Mouse (Mus musculus) gastrocnemius, adult 2 months (tissue): ENCODE measurements around the gene Arrdc1. TPM values are rescaled to one million over a fixed set of nuclear protein-coding genes. Genes with fewer than 3 reads are reported as not detected.
"Not testable (repeated sequence)": the region's sequence is repeated elsewhere in the genome, so short reads cannot be mapped to it uniquely, and the experiment has no call there.

Experiments used
- DNase-seq: peaks from one replicate; pipeline ENCODE4 v3.0.0; 2022
- H3K27ac ChIP-seq: fragments of 200-600 bp; 2 replicates; pipeline ENCODE4 v1.8.1; 2022; ENCODE audit warnings: mild to moderate bottlenecking
- H3K4me3 ChIP-seq: fragments of 200-600 bp; 2 replicates; pipeline ENCODE4 v1.8.1; 2022; ENCODE audit warnings: mild to moderate bottlenecking, moderate library complexity
- CTCF ChIP-seq: fragments of 200-600 bp; IDR thresholded peaks from 2 replicates; pipeline ENCODE4 v1.8.1; 2022; ENCODE audit warnings: antibody characterized with exemption, mild to moderate bottlenecking, moderate library complexity
- intact Hi-C: fragments of 180-260 bp; cut with DNase I; formaldehyde crosslinking; loops from one replicate; pipeline ENCODE4 v1.15.1; 2025
- long read RNA-seq, 2 experiments: library from polyadenylated mRNA; stranded (forward); transcript quantifications; one replicate each; pipeline ENCODE4 v2.0.0; 2021
- total RNA-seq, 2 experiments: library from RNA; stranded (reverse); gene quantifications; 2 replicates each; pipeline ENCODE4 v1.2.3; 2021

Arrdc1 gene
- 1 to 10 TPM; 1.9 to 2.8 TPM for total RNA-seq
- long read RNA-seq, experiment 1, partial matches to known transcripts = 1 of 3 reads
- long read RNA-seq, experiment 1, other reads (novel, unspliced or antisense) = 1 of 3 reads
- long read RNA-seq, experiment 2, partial matches to known transcripts = 0 of 2 reads
- long read RNA-seq, experiment 2, other reads (novel, unspliced or antisense) = 1 of 2 reads

DNA sequence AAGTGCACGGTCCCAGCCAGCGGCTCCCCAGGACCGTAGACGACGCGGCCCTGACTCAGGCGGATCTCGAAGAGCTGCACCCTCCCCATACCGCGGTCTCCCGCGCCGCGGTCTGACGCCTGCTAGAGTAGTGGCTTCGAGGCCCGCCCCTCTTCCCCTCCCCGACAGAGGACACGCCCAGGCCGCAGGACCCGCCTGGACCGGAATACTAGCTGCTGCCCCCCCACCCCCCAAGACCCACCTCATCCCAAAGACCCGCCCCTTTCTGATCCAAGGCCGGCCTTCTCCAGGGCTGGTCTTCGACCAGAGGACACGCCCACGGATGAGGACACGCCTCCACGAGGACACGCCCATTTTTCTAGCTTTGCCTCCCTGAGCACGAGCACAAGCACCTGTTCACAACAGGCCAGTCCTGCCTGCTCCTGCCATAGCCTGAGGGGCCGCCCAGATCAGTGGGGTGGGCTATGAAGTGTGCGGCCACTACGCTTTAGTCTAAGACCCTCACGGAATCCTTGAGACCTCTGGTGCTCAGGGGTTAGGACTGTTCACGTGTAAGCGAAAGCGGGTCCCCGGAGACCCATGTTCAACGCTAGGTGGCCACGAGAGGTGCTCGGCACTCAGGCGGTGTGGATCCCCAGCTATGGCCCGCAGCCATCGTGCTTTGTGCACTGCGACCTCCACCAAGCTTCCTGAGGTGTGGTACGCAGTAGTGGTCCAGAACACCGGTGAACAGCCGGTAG, at the start of gene Arrdc1:
Gene Arrdc1, minus strand, starts transcription at position 196 of the 740 bp plus-strand sequence.
- H3K4me3 ChIP-seq = peak within 1 kb of the TSS; percentile 97
- peak; percentile 93 for DNase-seq
- intact Hi-C loops = no loop called here
- TF ChIP-seq CTCF = peak; percentile 53
- peak within 1 kb of the TSS; percentile 88 for H3K27ac ChIP-seq

DNA sequence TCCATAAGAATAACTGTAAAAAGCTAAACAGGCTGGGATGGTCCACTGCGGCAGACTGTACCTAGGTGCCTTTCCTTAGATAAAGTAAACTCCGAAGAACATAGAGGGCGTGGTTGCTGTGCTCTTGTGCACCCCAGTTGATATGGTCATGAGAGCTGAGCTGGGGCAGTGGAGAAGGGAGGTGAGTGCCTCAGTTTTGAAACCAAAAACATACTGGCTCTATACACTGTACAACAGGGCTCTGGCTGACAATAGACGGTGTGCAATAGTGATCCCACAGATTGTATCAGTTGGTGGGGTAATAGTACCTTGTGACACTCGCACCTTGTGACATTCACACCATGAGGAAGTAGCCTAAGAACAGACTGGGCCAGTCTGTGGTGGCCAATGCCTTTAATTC, 41.9 kb upstream of the Arrdc1 start:
- no peak for TF ChIP-seq CTCF
- Histone ChIP-seq H3K4me3 (peak overlapping the region; percentile 93), H3K27ac (peak overlapping the region; percentile 97)
- DNase-seq = no peak
- intact Hi-C loops = no loop called here

DNA sequence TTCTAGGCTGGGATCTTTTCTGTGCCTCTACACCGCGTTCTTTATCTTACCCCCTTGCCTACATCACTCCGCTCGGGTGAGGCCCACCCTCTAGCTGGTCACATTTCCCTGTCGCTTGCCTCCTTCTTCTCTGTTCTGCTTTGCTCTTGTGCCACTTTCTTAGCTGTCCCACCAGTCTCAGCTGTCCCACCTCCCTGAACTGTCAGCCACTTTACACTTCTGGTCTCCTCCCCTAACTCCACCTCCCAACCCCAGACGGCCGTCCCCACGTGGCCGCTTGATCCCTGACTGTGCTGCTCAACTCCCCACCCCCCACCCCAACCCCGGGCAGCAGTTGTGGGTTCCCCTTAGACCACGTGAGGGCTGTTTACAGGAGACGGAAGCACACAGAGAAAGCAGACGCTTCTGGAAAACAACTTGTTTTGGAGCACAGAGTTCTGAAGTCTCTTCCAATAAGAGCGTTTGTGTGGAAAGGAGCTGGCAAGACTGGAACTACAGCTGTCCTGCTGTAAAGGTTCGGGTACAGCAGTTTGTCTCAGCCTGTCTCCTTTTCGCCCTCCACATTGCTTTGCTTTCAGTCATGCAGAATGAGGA, 40.7 kb upstream of the Arrdc1 start, which contains the start of gene Pnpla7:
Gene Pnpla7, plus strand, starts transcription at position 330 of the 594 bp plus-strand sequence.
- no peak for TF ChIP-seq CTCF
- intact Hi-C loops = no loop called here
- Histone ChIP-seq H3K4me3 (peak within 1 kb of the TSS; percentile 93), H3K27ac (peak within 1 kb of the TSS; percentile 97)
- peak; percentile 91 for DNase-seq

DNA sequence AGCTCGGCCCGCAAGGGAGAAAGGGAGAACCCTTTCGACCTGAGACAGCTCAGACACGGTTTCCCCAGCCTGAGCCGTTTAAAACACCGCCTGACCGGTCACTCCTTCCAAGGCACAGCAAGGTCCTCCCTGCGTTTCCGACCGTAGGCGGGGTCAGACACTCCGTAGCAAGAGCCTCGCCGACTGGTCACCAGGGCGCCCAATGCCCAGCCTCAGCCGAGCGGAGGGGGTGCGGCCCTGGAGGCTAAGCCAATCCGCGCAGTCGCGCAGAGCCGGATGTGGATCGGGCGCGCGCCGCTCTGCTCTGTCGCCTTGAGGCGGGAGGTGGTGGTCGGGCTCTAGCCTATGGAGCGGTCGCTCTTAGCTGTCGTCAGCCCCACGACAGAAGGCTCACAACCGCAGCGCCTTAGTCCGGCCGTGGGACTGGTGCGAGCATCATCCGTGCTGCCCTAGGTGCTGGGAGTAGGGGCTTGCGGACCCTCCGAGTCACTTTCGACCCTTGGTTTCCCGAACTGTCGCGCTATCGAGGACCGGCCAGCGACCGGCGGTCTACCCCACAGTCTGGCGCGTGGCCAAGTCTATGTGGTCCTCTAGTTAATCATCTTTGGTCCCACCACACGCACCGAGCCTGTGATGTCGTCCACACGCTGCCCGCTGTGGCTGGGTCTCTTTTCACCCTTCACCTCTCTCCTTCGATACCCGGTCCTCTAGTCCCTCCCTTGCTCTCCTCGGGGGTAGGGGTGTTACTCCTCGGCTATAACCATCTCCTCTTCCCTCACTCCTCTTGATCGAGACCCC, 40.1 kb upstream of the Arrdc1 start, which contains the start of gene Mrpl41:
Gene Mrpl41, minus strand, starts transcription at position 193 of the 798 bp plus-strand sequence.
- H3K27ac ChIP-seq = peak within 1 kb of the TSS; percentile 97
- DNase-seq = peak; percentile 99
- TF ChIP-seq CTCF = no peak
- H3K4me3 ChIP-seq = peak within 1 kb of the TSS; percentile 93
- intact Hi-C loops = no loop called here

DNA sequence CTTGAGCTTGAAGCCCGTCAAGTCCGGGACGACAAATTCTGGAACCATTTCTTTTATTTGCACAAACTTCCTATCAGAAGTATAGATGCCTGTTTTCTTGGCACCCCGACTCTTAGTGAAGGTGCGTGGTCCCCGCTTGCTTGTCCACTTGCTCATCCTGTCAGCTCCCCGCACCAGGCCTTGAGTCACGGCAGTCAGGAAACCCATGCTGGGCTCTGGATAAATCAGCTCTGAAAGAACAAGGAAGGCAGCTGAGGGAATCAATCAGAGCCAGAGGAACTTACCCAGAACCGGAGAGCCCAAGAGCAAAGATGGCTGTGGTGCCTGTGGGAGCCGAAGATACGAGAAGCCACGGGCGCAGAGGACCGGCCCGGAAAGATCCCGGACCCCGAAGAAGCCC, 39.4 kb upstream of the Arrdc1 start:
- intact Hi-C loops = not testable (repeated sequence)

DNA sequence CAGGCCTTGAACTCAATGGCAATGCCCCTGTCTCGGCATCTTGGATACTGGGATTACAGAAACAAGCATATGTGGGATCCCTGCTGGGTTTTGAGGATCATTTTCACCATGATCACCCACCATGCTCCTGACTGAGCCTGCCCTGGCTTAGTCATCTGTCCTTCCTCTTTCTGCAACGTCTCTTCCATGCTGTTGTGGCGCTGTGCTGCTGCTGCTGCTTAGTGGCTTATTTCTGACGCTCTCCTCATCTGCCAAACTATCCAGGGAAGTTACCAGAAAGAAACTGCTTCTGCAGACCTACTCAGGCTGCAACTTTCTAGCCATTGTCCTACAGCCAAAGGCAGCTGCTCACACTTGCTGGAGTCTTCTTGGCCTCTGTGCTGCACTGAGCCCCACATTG, 35.3 kb upstream of the Arrdc1 start:
- H3K27ac ChIP-seq = no peak overlapping the region
- no peak for DNase-seq
- TF ChIP-seq CTCF = no peak
- intact Hi-C loops = no loop called here
- no peak overlapping the region for H3K4me3 ChIP-seq

More for the DNA sequence above, 39.4 kb upstream of the Arrdc1 start:
- H3K27ac ChIP-seq = peak overlapping the region; percentile 97
- not testable (repeated sequence) for DNase-seq
- H3K4me3 ChIP-seq = peak overlapping the region; percentile 93

DNA sequence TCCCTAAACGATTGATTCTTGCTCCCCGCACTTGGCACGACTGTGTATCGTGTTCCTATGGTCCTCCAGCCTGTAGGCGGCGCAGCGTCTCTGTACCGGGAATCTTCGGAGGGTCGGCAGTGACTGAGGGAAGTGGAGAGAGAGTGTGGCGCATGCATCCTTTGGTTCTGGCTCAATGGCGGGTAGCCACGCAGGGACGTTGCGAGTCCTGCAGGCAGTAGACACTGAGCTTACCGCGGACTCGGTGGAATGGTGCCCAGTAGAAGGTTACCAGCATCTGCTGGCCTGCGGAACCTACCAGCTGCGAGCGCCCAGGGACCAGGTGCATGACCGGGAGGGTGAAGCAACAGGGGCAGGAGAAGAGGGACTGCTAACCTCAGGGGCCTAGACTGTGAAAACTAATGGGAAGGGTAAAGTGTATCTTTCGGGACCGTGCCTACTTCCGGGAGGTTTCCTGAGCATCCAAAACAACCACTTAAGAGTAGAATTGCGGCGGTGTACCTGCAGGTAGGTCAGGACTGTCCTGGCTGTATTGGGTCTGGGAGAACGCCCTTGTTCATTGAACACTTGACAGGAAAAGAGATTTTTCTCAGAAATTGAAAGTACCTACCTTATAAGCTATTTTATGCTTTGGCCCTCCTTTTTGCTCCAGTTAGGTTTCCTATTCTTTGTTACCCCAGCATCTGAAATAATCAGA, 27.4 kb upstream of the Arrdc1 start, which contains the start of gene Dph7:
Gene Dph7, plus strand, starts transcription at position 97 of the 697 bp plus-strand sequence.
- peak; percentile 88 for DNase-seq
- TF ChIP-seq CTCF = peak; percentile 93
- Histone ChIP-seq H3K27ac (peak within 1 kb of the TSS; percentile 79), H3K4me3 (peak within 1 kb of the TSS; percentile 73)
- intact Hi-C loops = no loop called here

DNA sequence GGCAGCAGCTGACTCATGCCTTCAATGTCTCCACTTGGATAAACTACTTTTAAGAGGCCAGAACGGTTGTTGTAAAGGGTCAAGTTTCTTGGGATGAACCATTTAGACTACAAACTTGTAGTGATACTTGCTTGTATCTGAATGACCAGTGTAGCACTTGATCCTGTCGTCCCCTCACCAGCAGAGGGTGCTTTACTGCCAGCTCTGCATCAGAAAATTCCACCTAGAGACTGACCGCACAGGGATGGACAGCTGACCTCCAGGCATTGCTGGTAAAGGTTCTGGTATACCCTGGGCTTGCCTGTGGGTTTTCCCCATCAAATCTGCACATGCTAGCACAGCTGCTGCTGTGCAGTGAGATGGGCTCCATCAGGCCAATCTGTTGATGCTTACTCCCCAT, 25.9 kb upstream of the Arrdc1 start:
- H3K4me3 ChIP-seq = no peak overlapping the region
- no peak for DNase-seq
- no peak overlapping the region for H3K27ac ChIP-seq
- intact Hi-C loops = no loop called here
- peak; percentile 55 for TF ChIP-seq CTCF

DNA sequence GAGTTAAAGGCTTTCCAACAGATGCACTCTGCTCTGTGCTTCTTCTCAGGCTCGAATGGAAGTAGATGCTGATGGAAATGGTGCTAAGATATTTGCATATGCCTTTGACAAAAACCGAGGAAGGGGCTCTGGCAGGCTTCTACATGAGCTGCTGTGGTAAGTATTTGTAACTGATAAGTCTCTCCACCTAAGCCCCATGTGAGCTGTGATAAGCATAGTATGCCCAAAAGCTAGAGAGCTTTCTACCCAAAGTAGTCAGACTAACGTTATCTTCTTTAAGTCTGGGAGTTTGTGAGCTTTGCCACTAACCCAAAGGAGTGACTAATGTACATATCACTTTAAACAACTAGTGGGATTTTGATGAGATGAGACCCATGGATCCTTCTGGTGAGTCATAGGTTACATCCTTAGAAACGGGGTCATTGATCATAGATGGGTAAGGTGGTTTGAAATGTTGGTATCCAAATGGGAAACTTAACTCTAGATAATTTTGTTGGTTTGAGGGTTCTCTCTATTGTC, 17.5 kb upstream of the Arrdc1 start:
- intact Hi-C loops = no loop called here
- no peak overlapping the region for H3K27ac ChIP-seq
- no peak overlapping the region for H3K4me3 ChIP-seq
- no peak for TF ChIP-seq CTCF
- no peak for DNase-seq

DNA sequence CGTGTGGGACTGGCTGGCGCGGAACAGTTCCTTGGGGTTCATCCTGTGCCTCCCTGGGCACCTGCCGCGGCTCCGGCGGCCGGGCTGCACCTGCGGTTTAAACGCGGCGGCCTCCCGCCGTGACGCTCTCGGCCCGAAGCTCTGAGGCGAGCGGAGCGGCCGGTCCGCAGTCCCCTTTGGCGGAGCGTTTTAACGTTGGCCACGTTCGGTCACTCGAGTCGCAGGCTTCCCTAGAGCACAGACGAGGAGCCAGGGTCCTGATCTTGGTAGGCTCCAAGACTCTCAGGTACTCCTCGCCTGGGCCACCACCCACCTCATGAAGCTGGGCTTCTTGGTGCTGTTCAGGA, 15.1 kb upstream of the Arrdc1 start:
- DNase-seq = no peak
- TF ChIP-seq CTCF = no peak
- intact Hi-C loops = no loop called here
- H3K27ac ChIP-seq = peak overlapping the region; percentile 86
- peak overlapping the region; percentile 97 for H3K4me3 ChIP-seq

DNA sequence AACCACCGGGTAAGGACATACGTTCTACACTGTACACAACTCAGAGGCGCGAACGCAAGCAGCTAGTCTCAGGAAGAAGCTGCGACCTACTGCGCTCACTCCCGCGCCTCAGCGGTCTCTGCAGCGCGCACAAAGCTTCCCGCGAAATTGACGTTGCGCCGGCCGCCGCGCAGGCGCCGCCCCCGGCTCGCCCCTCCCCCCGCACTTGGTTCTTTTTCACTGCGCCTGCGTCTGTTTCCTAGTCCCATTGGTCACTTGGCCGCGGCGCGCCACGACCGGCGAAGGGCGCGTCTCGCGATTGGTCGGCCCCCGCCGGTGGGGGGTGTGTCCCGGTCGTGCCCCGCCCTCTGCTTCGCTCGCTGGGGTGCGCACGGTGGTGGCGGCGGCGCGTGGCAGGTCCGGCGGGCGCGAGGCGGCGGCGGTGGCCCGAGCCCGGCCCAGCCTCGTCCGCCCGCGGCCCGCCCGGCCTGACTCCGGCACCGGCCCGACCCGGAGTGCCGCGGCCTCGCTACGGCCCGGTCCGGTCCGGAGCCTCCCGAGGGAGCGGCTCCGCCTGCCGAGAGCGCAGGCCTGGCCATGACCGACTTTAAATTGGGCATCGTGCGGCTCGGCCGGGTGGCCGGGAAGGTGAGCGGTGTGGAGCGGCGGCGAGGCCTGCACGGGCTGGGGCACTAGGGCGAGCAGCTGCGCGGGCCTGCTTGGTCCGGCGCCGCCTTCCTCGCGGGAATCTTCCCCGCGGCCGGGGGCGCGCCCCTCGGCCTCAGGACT, 14.6 kb upstream of the Arrdc1 start, which contains the start of gene Zmynd19:
Gene Zmynd19, plus strand, starts transcription at position 372 of the 768 bp plus-strand sequence.
- intact Hi-C loops = no loop called here
- DNase-seq = peak; percentile 99
- TF ChIP-seq CTCF = no peak
- H3K27ac ChIP-seq = peak within 1 kb of the TSS; percentile 86
- H3K4me3 ChIP-seq = peak within 1 kb of the TSS; percentile 97
